Mouse (Mus musculus): ENCODE data around the gene Ikzf4. TPM values are rescaled to one million over a fixed set of nuclear protein-coding genes. Genes with fewer than 3 reads are reported as not detected.
"Not testable (repeated sequence)": the region's sequence is repeated elsewhere in the genome, so short reads cannot be mapped to it uniquely, and the experiment has no call there.

Ikzf4 gene
- polyA plus RNA-seq, 1 experiment = 0.04 TPM

- Histone ChIP-seq H3K4me3 (no peak overlapping the region), H3K79me2 (ENCODE audit: control insufficient read depth, insufficient read depth) (peaks cover 9% of the 10 kb centered on the region), H3K27me3 (ENCODE audit: control insufficient read depth, insufficient read depth, insufficient read length) (no peaks in the 10 kb centered on the region), H3ac (ENCODE audit: control insufficient read depth, insufficient read length) (no peak overlapping the region), H3K36me3 (ENCODE audit: control insufficient read depth, insufficient read depth) (peaks cover 13% of the 10 kb centered on the region), H3K4me2 (ENCODE audit: low read depth) (no peak overlapping the region)
- TF ChIP-seq MYOD1 (IDR thresholded peaks at IDR 0.05; ENCODE audit: control insufficient read depth in 1 of 3, insufficient read length in 2 of 3, low read depth in 2 of 3) (no peak), MYOG (IDR thresholded peaks at IDR 0.05; ENCODE audit: control insufficient read depth in 1 of 3, insufficient read depth in 1 of 3, insufficient read length in 2 of 3, low read depth in 2 of 3) (no peak), USF1 (IDR thresholded peaks at IDR 0.05; ENCODE audit: low read depth) (no peak), POLR2AphosphoS2 (IDR thresholded peaks at IDR 0.05; ENCODE audit: insufficient read length, low read depth) (no peak), CEBPB (IDR thresholded peaks at IDR 0.05; ENCODE audit: insufficient read depth, poor library complexity, severe bottlenecking) (no peak), POLR2A (IDR thresholded peaks at IDR 0.05; ENCODE audit: insufficient read length, low read depth) (no peak), MAX (IDR thresholded peaks at IDR 0.05; ENCODE audit: low read depth) (no peak), REST (IDR thresholded peaks at IDR 0.05; ENCODE audit: insufficient read depth, insufficient read length) (no peak)
Observed at GRCm38 (mm10) chr10:128620241-128620640, 25.6 kb downstream of the Ikzf4 start.

GRCm38 (mm10) chr10:128619148-128619547 lies 26.6 kb downstream of the Ikzf4 start:
- H3K4me2 ChIP-seq (ENCODE audit: low read depth); H3ac ChIP-seq (ENCODE audit: control insufficient read depth, insufficient read length); H3K27me3 ChIP-seq (ENCODE audit: control insufficient read depth, insufficient read depth, insufficient read length); H3K36me3 ChIP-seq (ENCODE audit: control insufficient read depth, insufficient read depth); H3K4me3 ChIP-seq; H3K79me2 ChIP-seq (ENCODE audit: control insufficient read depth, insufficient read depth): not testable (repeated sequence)

GRCm38 (mm10) chr10:128618570-128618969 lies 27.2 kb downstream of the Ikzf4 start:
- Histone ChIP-seq H3ac (ENCODE audit: control insufficient read depth, insufficient read length) (no peak overlapping the region), H3K4me2 (ENCODE audit: low read depth) (no peak overlapping the region), H3K79me2 (ENCODE audit: control insufficient read depth, insufficient read depth) (no peaks in the 10 kb centered on the region), H3K36me3 (ENCODE audit: control insufficient read depth, insufficient read depth) (no peaks in the 10 kb centered on the region), H3K27me3 (ENCODE audit: control insufficient read depth, insufficient read depth, insufficient read length) (no peaks in the 10 kb centered on the region), H3K4me3 (no peak overlapping the region)
- TF ChIP-seq SRF (IDR thresholded peaks at IDR 0.05; ENCODE audit: control insufficient read depth, insufficient read length, low read depth) (no peak), MYOD1 (IDR thresholded peaks at IDR 0.05; ENCODE audit: control insufficient read depth in 1 of 3, insufficient read length in 2 of 3, low read depth in 2 of 3) (no peak), E2F4 (IDR thresholded peaks at IDR 0.05; ENCODE audit: insufficient read depth) (no peak), POLR2AphosphoS2 (IDR thresholded peaks at IDR 0.05; ENCODE audit: insufficient read length, low read depth) (no peak), MYOG (IDR thresholded peaks at IDR 0.05; ENCODE audit: control insufficient read depth in 1 of 3, insufficient read depth in 1 of 3, insufficient read length in 2 of 3, low read depth in 2 of 3) (no peak), USF1 (IDR thresholded peaks at IDR 0.05; ENCODE audit: low read depth) (no peak)

GRCm38 (mm10) chr10:128615798-128616448 lies 29.9 kb downstream of the Ikzf4 start:
- H3K79me2 ChIP-seq (ENCODE audit: control insufficient read depth, insufficient read depth); H3K4me3 ChIP-seq; H3ac ChIP-seq (ENCODE audit: control insufficient read depth, insufficient read length); H3K27me3 ChIP-seq (ENCODE audit: control insufficient read depth, insufficient read depth, insufficient read length); H3K36me3 ChIP-seq (ENCODE audit: control insufficient read depth, insufficient read depth); H3K4me2 ChIP-seq (ENCODE audit: low read depth): not testable (repeated sequence)

DNA sequence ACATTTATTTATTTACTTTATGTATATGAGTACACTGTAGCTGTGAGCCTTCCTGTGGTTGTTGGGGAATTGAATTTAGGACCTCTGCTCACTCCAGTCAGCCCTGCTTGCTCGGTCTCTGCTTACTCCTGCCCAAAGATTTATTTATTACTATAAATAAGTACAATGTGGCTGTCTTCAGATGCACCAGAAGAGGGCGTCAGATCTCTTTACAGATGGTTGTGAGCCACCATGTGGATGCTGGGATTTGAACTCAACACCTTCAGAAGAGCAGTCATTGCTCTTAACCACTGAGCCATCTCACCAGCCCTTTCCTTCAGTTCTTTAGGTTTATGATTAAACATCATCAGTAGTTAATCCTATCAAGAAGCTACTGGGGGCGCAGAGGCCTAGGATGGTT lies 30.9 kb downstream of the Ikzf4 start:
- H3K4me2 ChIP-seq (ENCODE audit: low read depth) = no peak overlapping the region
- H3K27me3 ChIP-seq (ENCODE audit: control insufficient read depth, insufficient read depth, insufficient read length) = no peaks in the 10 kb centered on the region

GRCm38 (mm10) chr10:128613820-128614219 lies 32.0 kb downstream of the Ikzf4 start:
- H3K4me2 ChIP-seq (ENCODE audit: low read depth); H3K79me2 ChIP-seq (ENCODE audit: control insufficient read depth, insufficient read depth); H3K4me3 ChIP-seq; H3K27me3 ChIP-seq (ENCODE audit: control insufficient read depth, insufficient read depth, insufficient read length); H3K36me3 ChIP-seq (ENCODE audit: control insufficient read depth, insufficient read depth); H3ac ChIP-seq (ENCODE audit: control insufficient read depth, insufficient read length): not testable (repeated sequence)

More for the DNA sequence above, 30.9 kb downstream of the Ikzf4 start:
- TF ChIP-seq TCF12 (IDR thresholded peaks at IDR 0.05; ENCODE audit: insufficient read depth, poor library complexity, severe bottlenecking) (no peak), MYOG (IDR thresholded peaks at IDR 0.05; ENCODE audit: control insufficient read depth in 1 of 3, insufficient read depth in 1 of 3, insufficient read length in 2 of 3, low read depth in 2 of 3) (no peak), REST (IDR thresholded peaks at IDR 0.05; ENCODE audit: insufficient read depth, insufficient read length) (no peak), E2F4 (IDR thresholded peaks at IDR 0.05; ENCODE audit: insufficient read depth) (no peak), MYOD1 (IDR thresholded peaks at IDR 0.05; ENCODE audit: control insufficient read depth in 1 of 3, insufficient read length in 2 of 3, low read depth in 2 of 3) (no peak), MAX (IDR thresholded peaks at IDR 0.05; ENCODE audit: low read depth) (no peak), USF1 (IDR thresholded peaks at IDR 0.05; ENCODE audit: low read depth) (no peak), SRF (IDR thresholded peaks at IDR 0.05; ENCODE audit: control insufficient read depth, insufficient read length, low read depth) (no peak), TCF3 (IDR thresholded peaks at IDR 0.05; ENCODE audit: insufficient read length, low read depth) (no peak), POLR2A (IDR thresholded peaks at IDR 0.05; ENCODE audit: insufficient read length, low read depth) (no peak), POLR2AphosphoS2 (IDR thresholded peaks at IDR 0.05; ENCODE audit: insufficient read length, low read depth) (no peak), CEBPB (IDR thresholded peaks at IDR 0.05; ENCODE audit: insufficient read depth, poor library complexity, severe bottlenecking) (no peak)
- Histone ChIP-seq H3ac (ENCODE audit: control insufficient read depth, insufficient read length) (no peak overlapping the region), H3K4me3 (no peak overlapping the region), H3K36me3 (ENCODE audit: control insufficient read depth, insufficient read depth) (no peaks in the 10 kb centered on the region), H3K79me2 (ENCODE audit: control insufficient read depth, insufficient read depth) (no peaks in the 10 kb centered on the region)

Data from myocyte (in vitro differentiated cells).